15 mouse cellular contexts compared by ENCODE assay signal in genomic region chr13:48013336-48013750, GRCm38 (mm10).
DNase-seq lines count a peak whose midpoint lies in the region; ATAC-seq lines count a peak whose summit lies in the region.
"Had no signal": no experiment of that assay in that cellular context is flagged by ENCODE, and none has a peak within 500 bp of the region (broad histone marks: within the 10 kb centered on the region; RNA-seq: fewer than 3 reads in every experiment).

No protein-coding gene starts in this region.

- H3K27me3 ChIP-seq in neural tube, embryonic 15.5 days (replicated peaks): no peaks in the 10 kb centered on the region
- H3K27me3 ChIP-seq in forebrain, embryonic 13.5 days: no peaks in the 10 kb centered on the region
- no peaks in the 10 kb centered on the region for H3K27me3 ChIP-seq in midbrain, embryonic 13.5 days
- H3K27me3 ChIP-seq: heart, embryonic 15.5 days; liver, embryonic 12.5 days had no signal

- whole genome bisulfite sequencing in neural tube, embryonic 15.5 days: 12% methylated on average over 7 of the region's 7 CpGs
- WGBS in forebrain, embryonic 13.5 days: 9% methylated on average over 7 of the region's 7 CpGs
- 9% methylated on average over 7 of the region's 7 CpGs for WGBS in midbrain, embryonic 13.5 days

- DNase-seq in neural tube, embryonic 10.5 days (ENCODE audit: extremely low spot score, low spot score): peak; percentile 25
- DNase-seq in yolk sac, embryonic 10.5 days (ENCODE audit: low spot score): peak; percentile 2
- DNase-seq in right cerebral cortex, postnatal 36 days (ENCODE audit: low spot score in 2 of 2): no peak
- no peak for DNase-seq in urinary bladder, postnatal 25 days (ENCODE audit: low spot score)
- no peak for DNase-seq in heart, postnatal 14 days
- DNase-seq: cerebellum, adult 11-12 months; thymus, postnatal 14 days had no signal

- H3K4me2 ChIP-seq in neural tube, embryonic 15.5 days: no peak overlapping the region
- H3K4me2 ChIP-seq in forebrain, embryonic 13.5 days: peak overlapping the region; percentile 15; the same call in 1 of the 2 replicates
- H3K4me2 ChIP-seq in midbrain, embryonic 13.5 days (replicated peaks): peak overlapping the region; percentile 26
- H3K4me2 ChIP-seq: heart, embryonic 15.5 days; liver, embryonic 12.5 days had no signal

- H3K9me3 ChIP-seq in neural tube, embryonic 15.5 days (replicated peaks): no peaks in the 10 kb centered on the region
- H3K9me3 ChIP-seq in forebrain, embryonic 13.5 days (replicated peaks): 0 out of 2 replicates have a peak, but pooled peaks cover 5% of the 10 kb centered on the region
- no peaks in the 10 kb centered on the region for H3K9me3 ChIP-seq in midbrain, embryonic 13.5 days
- H3K9me3 ChIP-seq: heart, embryonic 15.5 days; liver, embryonic 12.5 days had no signal

- H3K27ac ChIP-seq in neural tube, embryonic 15.5 days (replicated peaks): no peak overlapping the region
- peak overlapping the region; percentile 80 for H3K27ac ChIP-seq in forebrain, embryonic 13.5 days
- peak overlapping the region; percentile 69 for H3K27ac ChIP-seq in midbrain, embryonic 13.5 days
- H3K27ac ChIP-seq: heart, embryonic 15.5 days; liver, embryonic 12.5 days had no signal

- H3K36me3 ChIP-seq in neural tube, embryonic 15.5 days: no peaks in the 10 kb centered on the region
- H3K36me3 ChIP-seq in forebrain, embryonic 13.5 days (ENCODE audit: poor library complexity, severe bottlenecking): no peaks in the 10 kb centered on the region
- H3K36me3 ChIP-seq in midbrain, embryonic 13.5 days: no peaks in the 10 kb centered on the region
- H3K36me3 ChIP-seq: heart, embryonic 15.5 days; liver, embryonic 12.5 days had no signal

- ATAC-seq in neural tube, embryonic 15.5 days (ENCODE audit: low FRiP score): no peak
- ATAC-seq in forebrain, embryonic 13.5 days: peak; percentile 70; the same call in 1 of the 2 replicates
- peak; percentile 86 for ATAC-seq in midbrain, embryonic 13.5 days
- ATAC-seq: activated CD4-positive, CD25-positive, alpha-beta regulatory T cell, adult 4 months; CD4-positive, CD25-positive, alpha-beta regulatory T cell, adult 4 months; liver, embryonic 12.5 days; lung, postnatal 0 days had no signal

- H3K4me3 ChIP-seq in neural tube, embryonic 15.5 days (replicated peaks): no peak overlapping the region
- H3K4me3 ChIP-seq in forebrain, embryonic 13.5 days: no peak overlapping the region
- H3K4me3 ChIP-seq in midbrain, embryonic 13.5 days (replicated peaks): no peak overlapping the region
- H3K4me3 ChIP-seq: heart, embryonic 15.5 days; liver, embryonic 12.5 days had no signal

- intact Hi-C loops in heart, postnatal 14 days (cut with DNase I): no loop called here

- no peak overlapping the region for H3K9ac ChIP-seq in neural tube, embryonic 15.5 days (replicated peaks)
- no peak overlapping the region for H3K9ac ChIP-seq in forebrain, embryonic 13.5 days
- H3K9ac ChIP-seq in midbrain, embryonic 13.5 days (replicated peaks): no peak overlapping the region
- H3K9ac ChIP-seq: heart, embryonic 15.5 days; liver, embryonic 12.5 days had no signal

- peaks cover 9% of the 10 kb centered on the region; the same call in 1 of the 2 replicates for H3K4me1 ChIP-seq in neural tube, embryonic 15.5 days
- H3K4me1 ChIP-seq in forebrain, embryonic 13.5 days: peaks cover 22% of the 10 kb centered on the region
- H3K4me1 ChIP-seq in midbrain, embryonic 13.5 days (replicated peaks): peaks cover 19% of the 10 kb centered on the region
- H3K4me1 ChIP-seq: liver, embryonic 12.5 days had no signal

Comparison
In these comparisons a context has a peak if more than half of its experiments do, and no peak if none do; other contexts are left out.
1. DNase-seq: peak in neural tube, embryonic 10.5 days (single experiment) and yolk sac, embryonic 10.5 days (single experiment); none in right cerebral cortex, postnatal 36 days (0 of 2), urinary bladder, postnatal 25 days (single experiment) and heart, postnatal 14 days (0 of 2).